8 mouse cellular contexts compared by ENCODE assay signal in genomic region chr2:165880501-165881182, GRCm38 (mm10). TPM values are rescaled to one million over a fixed set of nuclear protein-coding genes. Genes with fewer than 3 reads are reported as not detected.
DNase-seq lines count a peak whose midpoint lies in the region; ATAC-seq and TF ChIP-seq lines count a peak whose summit lies in the region.

No protein-coding gene starts in this region.

- peak overlapping the region; percentile 42 for H3K9ac ChIP-seq in heart, adult 2 months (ENCODE audit: low read depth, low read length)
- peak overlapping the region; percentile 22; the same call in 1 of the 2 replicates for H3K9ac ChIP-seq in liver, embryonic 15.5 days
- peak overlapping the region; percentile 53 for H3K9ac ChIP-seq in neural tube, embryonic 15.5 days (replicated peaks)

- H3K4me2 ChIP-seq in liver, embryonic 15.5 days: peak overlapping the region; percentile 96
- peak overlapping the region; percentile 73 for H3K4me2 ChIP-seq in neural tube, embryonic 15.5 days

- H3K36me3 ChIP-seq in heart, adult 2 months (ENCODE audit: control insufficient read depth, insufficient read depth, low read length): peaks cover 47% of the 10 kb centered on the region
- H3K36me3 ChIP-seq in liver, embryonic 15.5 days (replicated peaks): peaks cover 53% of the 10 kb centered on the region
- no peaks in the 10 kb centered on the region for H3K36me3 ChIP-seq in neural tube, embryonic 15.5 days

- TF ChIP-seq POLR2A in heart, adult 2 months (IDR thresholded peaks at IDR 0.05; ENCODE audit: insufficient read depth, low read depth, low read length): 0 out of 2 replicates have a peak, but pooled peaks have one; percentile 14

- peak overlapping the region; percentile 73 for H3K27ac ChIP-seq in heart, adult 2 months
- peak overlapping the region; percentile 76 for H3K27ac ChIP-seq in liver, embryonic 15.5 days (replicated peaks)
- peak overlapping the region; percentile 99 for H3K27ac ChIP-seq in neural tube, embryonic 15.5 days (replicated peaks)

- H3K27me3 ChIP-seq in heart, adult 2 months (ENCODE audit: control insufficient read depth, insufficient read depth, low read length): no peaks in the 10 kb centered on the region
- no peaks in the 10 kb centered on the region for H3K27me3 ChIP-seq in liver, embryonic 15.5 days
- no peaks in the 10 kb centered on the region for H3K27me3 ChIP-seq in neural tube, embryonic 15.5 days (replicated peaks)

- TF ChIP-seq CTCF in heart, adult 2 months (IDR thresholded peaks at IDR 0.05): no peak

- H3K4me1 ChIP-seq in heart, adult 2 months (ENCODE audit: control insufficient read depth, insufficient read depth, low read length): peaks cover 62% of the 10 kb centered on the region
- H3K4me1 ChIP-seq in liver, embryonic 15.5 days (replicated peaks): peaks cover 97% of the 10 kb centered on the region
- H3K4me1 ChIP-seq in neural tube, embryonic 15.5 days: peaks cover 97% of the 10 kb centered on the region

- TF ChIP-seq EP300 in heart, adult 2 months (IDR thresholded peaks at IDR 0.05; ENCODE audit: insufficient read depth, low read depth, low read length): peak; percentile 31; the same call in 1 of the 2 replicates

- H3K79me2 ChIP-seq in heart, adult 2 months (replicated peaks; ENCODE audit: control insufficient read depth, insufficient read depth, low read length): peaks cover 4% of the 10 kb centered on the region; the same call in 1 of the 2 replicates

- H3K9me3 ChIP-seq in liver, embryonic 15.5 days (replicated peaks): no peaks in the 10 kb centered on the region
- H3K9me3 ChIP-seq in neural tube, embryonic 15.5 days (replicated peaks): no peaks in the 10 kb centered on the region

- no peak overlapping the region for H3K4me3 ChIP-seq in heart, adult 2 months
- peak overlapping the region; percentile 61; the same call in 1 of the 2 replicates for H3K4me3 ChIP-seq in liver, embryonic 15.5 days (replicated peaks)
- peak overlapping the region; percentile 38 for H3K4me3 ChIP-seq in neural tube, embryonic 15.5 days (replicated peaks)

- peak; percentile 80 for DNase-seq in ovary, adult 18-20 months (ENCODE audit: low spot score)
- no peak for DNase-seq in ovary, postnatal 14 days (ENCODE audit: low spot score)
- peak; percentile 70 for DNase-seq in embryo, embryonic 10 days (ENCODE audit: low spot score)
- peak; percentile 82 to 88 for DNase-seq in heart, adult 2 months
- peak; percentile 94 for DNase-seq in kidney, adult 11 months
- no peak for DNase-seq in thymus, postnatal 4 days

- intact Hi-C loops in heart, adult 2 months (cut with DNase I): no loop called here

- 17% methylated on average over 15 of the region's 15 CpGs for WGBS in heart, adult 2 months
- WGBS in liver, embryonic 15.5 days (ENCODE audit: insufficient replicate concordance): 67% methylated on average over 15 of the region's 15 CpGs
- WGBS in neural tube, embryonic 15.5 days: 6% methylated on average over 15 of the region's 15 CpGs

- ATAC-seq in liver, embryonic 15.5 days (ENCODE audit: insufficient read depth): no peak
- ATAC-seq in neural tube, embryonic 15.5 days (ENCODE audit: low FRiP score): no peak

RNA-seq across cellular contexts. Expression of gene Zmynd8, which starts 18.2 kb away (rescaled TPM):
- 10 to 100 TPM; 44.4 to 47.2 TPM for total RNA-seq in heart, adult 2 months (2021)
- 20.4 and 31.2 TPM in 2 replicates for polyA plus RNA-seq in heart, adult 2 months (2012; rRNA removed)
- 19.1 and 24.6 TPM in 2 replicates for polyA plus RNA-seq in liver, embryonic 15.5 days (2015; fragmentation: Nextera tagmentation; extraction: Ambion mirVana)
- 79.3 and 79.5 TPM in 2 replicates for polyA plus RNA-seq in neural tube, embryonic 15.5 days (2015; fragmentation: Nextera tagmentation; extraction: Ambion mirVana)

Comparison
In these comparisons a context has a peak if more than half of its experiments do, and no peak if none do; other contexts are left out.
1. DNase-seq: peak in ovary, adult 18-20 months (single experiment), embryo, embryonic 10 days (single experiment), heart, adult 2 months (2 of 2) and kidney, adult 11 months (single experiment); none in ovary, postnatal 14 days (single experiment) and thymus, postnatal 4 days (single experiment).
2. Peak in every context shown above with its lines, with median percentiles within 50 percentile points of each other: H3K27ac ChIP-seq and H3K9ac ChIP-seq.